Mouse (Mus musculus): ENCODE measurements around the gene Thada. TPM values are rescaled to one million over a fixed set of nuclear protein-coding genes. Genes with fewer than 3 reads are reported as not detected.
"Not testable (repeated sequence)": the region's sequence is repeated elsewhere in the genome, so short reads cannot be mapped to it uniquely, and the experiment has no call there.

Gene Thada
- polyA plus RNA-seq, 1 experiment from 2014 or later: 9.2 TPM

DNA sequence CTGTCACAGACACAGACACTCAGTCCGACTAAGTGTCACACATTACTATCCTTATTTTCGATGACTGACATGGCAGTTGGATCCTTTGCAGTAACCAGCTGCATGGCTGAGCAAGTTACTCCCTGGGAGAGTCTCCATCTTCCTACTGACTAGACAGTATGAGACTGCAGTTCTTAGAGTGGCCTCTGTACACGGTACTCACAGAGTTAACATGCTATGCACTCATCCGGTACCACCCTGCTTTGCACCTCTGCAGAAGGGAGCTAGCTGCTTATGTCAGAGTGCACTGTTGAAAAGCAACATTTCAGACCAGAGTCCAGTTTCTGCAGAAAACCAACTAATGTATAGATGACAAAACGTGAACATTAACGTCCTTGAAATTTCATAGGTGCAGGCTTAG lies 222.2 kb downstream of the Thada start:
- 81% methylated on average over 6 of the region's 6 CpGs for WGBS
- no peak for DNase-seq (ENCODE audit: low spot score)
- H3K4me3 ChIP-seq: no peak overlapping the region
- no peaks in the 10 kb centered on the region for H3K4me1 ChIP-seq
- 0 out of 2 replicates have a peak, but pooled peaks cover 10% of the 10 kb centered on the region for H3K36me3 ChIP-seq
- no peak overlapping the region for H3K27ac ChIP-seq
- no peaks in the 10 kb centered on the region for H3K9me3 ChIP-seq
- no peaks in the 10 kb centered on the region for H3K27me3 ChIP-seq (ENCODE audit: insufficient read depth, poor library complexity, severe bottlenecking)

DNA sequence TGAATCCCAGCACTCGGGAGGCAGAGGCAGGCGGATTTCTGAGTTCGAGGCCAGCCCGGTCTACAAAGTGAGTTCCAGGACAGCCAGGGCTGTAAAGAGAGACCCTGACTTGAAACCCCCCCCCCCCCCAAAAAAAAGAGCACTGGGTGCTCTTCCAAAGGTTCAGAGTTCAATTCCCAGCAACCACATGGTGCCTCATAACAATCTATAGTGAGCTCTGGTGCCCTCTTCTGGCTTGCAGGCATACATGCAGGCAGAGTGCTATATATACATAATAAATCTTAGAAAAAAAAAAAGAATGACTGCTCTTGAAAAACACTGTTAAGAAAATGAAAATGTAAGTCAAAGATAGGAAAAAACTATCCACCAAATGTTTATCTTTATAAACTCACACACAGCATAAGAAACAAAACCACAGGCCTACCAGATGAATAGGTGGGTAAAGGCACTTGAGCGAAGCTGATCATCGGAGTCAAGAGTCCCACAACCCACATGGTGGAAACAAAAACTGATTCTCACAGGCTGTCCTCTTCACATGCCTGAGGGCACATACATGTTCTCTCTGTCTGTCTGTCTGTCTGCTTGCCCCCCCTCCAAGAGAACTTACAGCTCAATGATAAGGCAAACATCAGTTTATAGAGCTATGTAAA lies 224.6 kb downstream of the Thada start:
- no peak overlapping the region for H3K4me3 ChIP-seq
- H3K4me1 ChIP-seq: peaks cover 10% of the 10 kb centered on the region
- H3K27me3 ChIP-seq (ENCODE audit: insufficient read depth, poor library complexity, severe bottlenecking): no peaks in the 10 kb centered on the region
- H3K9me3 ChIP-seq: no peaks in the 10 kb centered on the region
- WGBS: 95% methylated on average over 6 of the region's 6 CpGs
- peaks cover 7% of the 10 kb centered on the region; the same call in 1 of the 2 replicates for H3K36me3 ChIP-seq
- no peak overlapping the region for H3K27ac ChIP-seq
- no peak for DNase-seq (ENCODE audit: low spot score)

DNA sequence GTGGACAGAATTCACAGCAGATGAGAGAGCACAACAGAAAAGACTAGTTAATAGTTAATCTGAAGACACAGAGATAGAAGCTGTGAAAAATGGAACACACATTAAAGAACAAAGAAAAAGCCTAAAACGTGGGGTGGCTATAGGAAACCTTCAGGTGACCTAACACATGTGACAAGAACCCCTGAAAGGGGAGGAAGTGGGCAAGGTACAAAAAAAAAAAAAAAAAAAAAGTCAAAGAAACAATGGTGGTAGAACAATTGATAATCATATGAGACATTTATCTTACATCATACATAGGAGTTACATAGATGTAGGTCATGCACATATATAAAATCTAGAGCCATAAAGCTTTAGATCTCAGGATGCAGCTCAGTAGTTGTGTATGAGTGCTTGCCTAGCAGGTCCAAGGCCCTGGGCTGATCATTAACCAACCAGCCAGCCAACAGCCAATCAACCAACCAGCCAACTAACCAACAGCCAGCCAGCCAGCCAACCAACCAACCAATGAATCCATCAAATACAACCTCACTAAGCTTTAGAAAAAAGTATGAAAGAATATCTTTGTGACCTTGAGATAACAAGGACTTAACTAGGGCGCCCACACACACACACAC lies 226.2 kb downstream of the Thada start:
- no peak for DNase-seq (ENCODE audit: low spot score)
- H3K4me1 ChIP-seq: peaks cover 19% of the 10 kb centered on the region
- H3K9me3 ChIP-seq: no peaks in the 10 kb centered on the region
- WGBS: 80% methylated on average over 2 of the region's 2 CpGs
- peaks cover 3% of the 10 kb centered on the region; the same call in 1 of the 2 replicates for H3K36me3 ChIP-seq
- H3K27me3 ChIP-seq (ENCODE audit: insufficient read depth, poor library complexity, severe bottlenecking): no peaks in the 10 kb centered on the region
- H3K4me3 ChIP-seq: no peak overlapping the region
- H3K27ac ChIP-seq: no peak overlapping the region

DNA sequence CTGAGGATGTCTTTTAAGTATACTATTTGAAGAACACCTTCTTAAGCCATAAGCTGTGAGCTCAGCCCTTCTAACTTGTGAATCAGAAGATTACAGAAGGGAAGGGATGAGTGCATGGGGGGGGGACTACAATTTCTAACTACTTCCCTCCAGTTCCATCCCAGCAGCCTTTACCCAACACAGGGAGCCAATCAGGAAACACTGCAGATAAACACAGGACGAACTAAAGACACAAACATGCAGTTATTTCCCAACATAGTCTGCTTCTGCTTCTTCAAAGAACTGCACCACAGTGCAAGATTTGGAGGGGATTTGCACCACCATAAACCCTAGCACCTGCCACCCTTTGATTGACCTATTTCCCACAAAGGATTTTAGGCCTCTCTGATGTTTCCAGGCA lies 227.8 kb downstream of the Thada start:
- no peak overlapping the region for H3K4me3 ChIP-seq
- H3K9me3 ChIP-seq: no peaks in the 10 kb centered on the region
- peaks cover 22% of the 10 kb centered on the region for H3K4me1 ChIP-seq
- no peaks in the 10 kb centered on the region for H3K27me3 ChIP-seq (ENCODE audit: insufficient read depth, poor library complexity, severe bottlenecking)
- no peak for DNase-seq (ENCODE audit: low spot score)
- peaks cover 3% of the 10 kb centered on the region; the same call in 1 of the 2 replicates for H3K36me3 ChIP-seq
- no peak overlapping the region for H3K27ac ChIP-seq
- WGBS: 81% methylated on average over 1 of the region's 1 CpGs

DNA sequence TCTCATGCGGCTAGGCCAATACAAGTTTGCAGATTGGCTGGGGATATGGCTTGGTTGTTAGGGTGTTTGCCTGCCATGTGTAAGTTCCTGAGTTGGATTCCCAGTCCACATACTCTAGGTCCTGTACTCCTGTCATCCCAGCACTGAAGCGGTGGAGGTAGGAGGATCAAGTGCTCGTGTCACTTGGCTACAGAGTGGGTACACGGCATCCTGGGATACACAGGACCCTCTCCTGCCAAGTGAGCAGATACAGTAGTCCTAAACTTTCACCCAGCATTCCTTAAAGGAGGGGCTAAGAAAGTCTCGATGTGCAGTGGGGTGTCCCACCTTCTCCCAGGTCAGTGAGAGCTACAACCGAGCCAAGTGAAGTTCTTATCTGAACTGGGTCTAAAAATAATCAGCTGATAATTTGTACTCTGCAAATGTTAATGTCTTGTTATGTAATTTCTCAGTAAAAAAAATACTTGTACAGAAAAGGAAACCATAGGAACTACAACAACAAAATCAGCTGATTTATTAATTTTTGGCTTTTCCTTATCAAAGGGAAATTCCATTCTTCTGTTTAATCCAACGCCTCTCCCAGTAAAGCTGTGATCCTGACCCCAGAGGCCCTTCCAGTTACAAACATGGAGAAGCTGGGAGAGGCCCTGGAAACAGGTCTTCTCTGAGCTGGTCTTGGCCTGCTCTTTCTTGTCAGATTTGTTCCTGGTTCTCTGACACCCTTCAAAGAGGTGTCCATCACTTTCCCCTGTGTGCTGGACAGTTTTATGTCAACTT lies 229.0 kb downstream of the Thada start:
- H3K27ac ChIP-seq: no peak overlapping the region
- H3K27me3 ChIP-seq (ENCODE audit: insufficient read depth, poor library complexity, severe bottlenecking): no peaks in the 10 kb centered on the region
- H3K4me1 ChIP-seq: peaks cover 22% of the 10 kb centered on the region
- H3K4me3 ChIP-seq: no peak overlapping the region
- DNase-seq (ENCODE audit: low spot score): no peak
- 57% methylated on average over 7 of the region's 7 CpGs for WGBS
- H3K36me3 ChIP-seq: peaks cover 3% of the 10 kb centered on the region; the same call in 1 of the 2 replicates
- H3K9me3 ChIP-seq: no peaks in the 10 kb centered on the region

DNA sequence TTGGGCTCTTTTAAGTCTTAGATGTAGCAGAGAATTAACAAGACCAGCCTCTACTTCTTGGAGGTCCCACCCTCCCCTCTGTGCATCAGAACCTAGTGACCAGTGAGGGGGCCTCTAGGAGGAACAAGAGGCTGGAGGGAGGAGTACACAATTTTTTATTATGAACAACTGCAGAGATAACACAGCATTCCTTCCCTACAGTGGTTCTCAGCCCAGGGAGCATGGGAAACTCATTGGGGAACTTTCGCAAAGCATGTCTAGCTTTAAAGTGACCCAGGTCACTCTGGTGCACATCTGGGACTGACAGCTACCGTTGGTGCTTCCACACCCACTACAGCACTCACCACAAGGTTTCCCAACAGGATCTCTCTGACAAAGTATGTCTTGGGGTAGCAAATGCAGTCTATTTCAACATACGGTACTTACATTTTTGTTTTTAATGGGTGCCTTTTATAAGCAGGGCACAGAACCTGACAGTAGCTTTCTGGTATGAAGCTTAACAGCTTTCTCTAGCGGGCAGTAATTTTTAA lies 230.5 kb downstream of the Thada start:
- Histone ChIP-seq H3K27me3 (ENCODE audit: insufficient read depth, poor library complexity, severe bottlenecking) (no peaks in the 10 kb centered on the region), H3K9me3 (no peaks in the 10 kb centered on the region), H3K4me1 (peaks cover 22% of the 10 kb centered on the region), H3K36me3 (peaks cover 8% of the 10 kb centered on the region; the same call in 1 of the 2 replicates), H3K4me3 (no peak overlapping the region), H3K27ac (no peak overlapping the region)
- 87% methylated on average over 4 of the region's 4 CpGs for WGBS
- DNase-seq (ENCODE audit: low spot score): no peak

DNA sequence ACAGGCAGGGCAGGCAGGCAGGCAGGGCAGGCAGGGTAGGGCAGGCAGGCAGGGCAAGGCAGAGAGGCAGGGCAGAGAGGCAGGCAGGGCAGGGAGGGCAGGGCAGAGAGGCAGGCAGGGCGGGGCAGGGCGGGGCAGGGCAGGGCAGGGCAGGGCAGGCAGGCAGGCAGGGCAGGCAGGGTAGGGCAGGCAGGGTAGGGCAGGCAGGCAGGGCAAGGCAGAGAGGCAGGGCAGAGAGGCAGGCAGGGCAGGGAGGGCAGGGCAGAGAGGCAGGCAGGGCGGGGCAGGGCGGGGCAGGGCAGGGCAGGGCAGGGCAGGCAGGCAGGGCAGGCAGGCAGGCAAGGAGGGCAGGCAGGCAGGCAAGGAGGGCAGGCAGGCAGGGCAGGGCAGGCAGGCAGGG lies 231.2 kb downstream of the Thada start:
- Histone ChIP-seq H3K36me3 (peaks cover 13% of the 10 kb centered on the region; the same call in 1 of the 2 replicates), H3K4me1 (peaks cover 22% of the 10 kb centered on the region)
- 87% methylated on average over 3 of the region's 4 CpGs for WGBS
- H3K27ac ChIP-seq; H3K4me3 ChIP-seq; H3K9me3 ChIP-seq; DNase-seq (ENCODE audit: low spot score); H3K27me3 ChIP-seq (ENCODE audit: insufficient read depth, poor library complexity, severe bottlenecking): not testable (repeated sequence)

DNA sequence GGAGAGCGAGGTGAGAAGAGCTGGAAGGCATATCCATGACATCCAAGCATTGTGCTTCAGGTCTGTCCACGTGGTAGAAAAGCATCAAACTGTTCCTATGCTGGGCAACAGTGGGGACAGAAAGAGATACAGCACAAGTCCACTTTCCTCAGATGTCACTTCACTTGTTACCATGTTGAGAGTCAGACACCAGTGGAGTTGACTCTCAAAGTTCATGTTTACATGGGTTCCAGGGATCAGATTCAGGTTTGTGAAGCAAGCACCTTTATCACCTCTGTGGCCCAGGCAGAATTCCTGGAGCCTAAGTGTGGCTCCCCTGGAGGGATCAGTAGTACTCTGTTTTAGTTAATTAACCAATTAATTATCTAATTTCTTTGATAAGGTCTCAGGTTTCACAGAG lies 232.2 kb downstream of the Thada start:
- no peaks in the 10 kb centered on the region for H3K27me3 ChIP-seq (ENCODE audit: insufficient read depth, poor library complexity, severe bottlenecking)

DNA sequence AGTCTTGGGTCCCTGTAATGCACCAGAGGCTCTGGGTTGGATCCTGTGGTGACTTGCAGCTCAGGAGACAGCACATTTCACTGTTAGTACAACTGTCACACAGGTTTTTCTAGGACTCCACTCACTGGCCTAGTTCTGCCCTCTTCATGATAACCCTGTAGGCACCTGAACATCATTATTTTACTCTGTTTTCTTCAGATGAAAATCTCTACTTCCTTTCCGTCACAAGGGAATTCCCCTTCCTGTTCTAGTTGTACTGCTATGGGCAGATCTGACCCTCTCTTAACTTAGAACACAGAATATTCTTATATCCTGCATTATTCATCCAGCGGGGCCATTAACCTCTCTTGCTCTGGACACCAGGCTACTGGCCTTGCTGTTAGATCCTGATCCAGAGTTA lies 234.6 kb downstream of the Thada start:
- WGBS: 83% methylated on average over 2 of the region's 2 CpGs
- Histone ChIP-seq H3K36me3 (peaks cover 20% of the 10 kb centered on the region; the same call in 1 of the 2 replicates), H3K4me3 (no peak overlapping the region), H3K27ac (no peak overlapping the region), H3K9me3 (no peaks in the 10 kb centered on the region), H3K27me3 (ENCODE audit: insufficient read depth, poor library complexity, severe bottlenecking) (no peaks in the 10 kb centered on the region), H3K4me1 (peaks cover 16% of the 10 kb centered on the region; the same call in 1 of the 2 replicates)
- no peak for DNase-seq (ENCODE audit: low spot score)

More for the DNA sequence above, 232.2 kb downstream of the Thada start:
- 91% methylated on average over 2 of the region's 2 CpGs for WGBS
- DNase-seq (ENCODE audit: low spot score): no peak
- no peak overlapping the region for H3K4me3 ChIP-seq
- H3K27ac ChIP-seq: no peak overlapping the region
- H3K9me3 ChIP-seq: no peaks in the 10 kb centered on the region
- peaks cover 22% of the 10 kb centered on the region for H3K4me1 ChIP-seq
- H3K36me3 ChIP-seq: peaks cover 21% of the 10 kb centered on the region; the same call in 1 of the 2 replicates

DNA sequence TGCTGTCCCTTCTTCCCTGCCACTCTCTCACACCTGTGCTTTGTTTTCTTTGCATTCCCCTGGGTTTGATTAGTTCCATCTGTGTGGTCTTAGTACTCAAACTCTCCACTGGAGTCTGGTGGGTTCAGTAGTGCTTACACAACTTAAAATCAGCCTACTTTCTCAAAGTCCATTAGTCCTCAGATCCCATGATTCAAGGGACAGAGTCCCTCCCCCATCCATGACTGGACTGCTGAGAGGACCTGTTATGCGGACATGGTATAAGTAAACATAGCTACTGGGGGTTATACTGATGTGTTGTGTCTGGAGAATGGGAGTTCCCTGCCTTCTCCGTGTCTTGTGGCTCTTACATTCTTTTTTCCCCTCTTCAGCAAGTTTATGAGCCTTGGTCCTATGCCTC lies 237.8 kb downstream of the Thada start:
- H3K4me1 ChIP-seq: peaks cover 4% of the 10 kb centered on the region; the same call in 1 of the 2 replicates
- H3K4me3 ChIP-seq: no peak overlapping the region
- H3K9me3 ChIP-seq: no peaks in the 10 kb centered on the region
- H3K27me3 ChIP-seq (ENCODE audit: insufficient read depth, poor library complexity, severe bottlenecking): no peaks in the 10 kb centered on the region
- no peak overlapping the region for H3K27ac ChIP-seq
- 91% methylated on average over 2 of the region's 2 CpGs for WGBS
- DNase-seq (ENCODE audit: low spot score): no peak
- H3K36me3 ChIP-seq: peaks cover 31% of the 10 kb centered on the region

DNA sequence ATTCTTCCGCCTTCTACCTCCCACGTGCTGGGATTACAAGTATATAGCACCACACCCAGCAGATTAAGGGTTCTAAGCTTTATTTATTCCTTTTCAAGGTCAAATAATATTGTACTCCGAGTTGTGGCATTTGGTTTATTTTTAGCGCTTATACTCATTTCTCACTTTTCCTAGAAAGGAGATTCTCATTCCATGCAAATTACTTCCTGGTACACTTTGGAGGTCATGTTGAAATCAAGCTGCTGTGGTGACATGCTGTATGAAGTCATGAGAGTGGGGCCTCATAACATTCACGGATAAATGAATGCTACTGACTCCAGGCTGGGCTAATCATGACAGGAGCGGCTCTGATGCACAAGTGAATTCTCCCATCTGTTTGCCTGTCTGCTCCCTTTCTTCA lies 239.3 kb downstream of the Thada start:
- Histone ChIP-seq H3K27ac (no peak overlapping the region), H3K9me3 (no peaks in the 10 kb centered on the region), H3K4me1 (peaks cover 4% of the 10 kb centered on the region; the same call in 1 of the 2 replicates), H3K27me3 (ENCODE audit: insufficient read depth, poor library complexity, severe bottlenecking) (no peaks in the 10 kb centered on the region), H3K36me3 (peaks cover 42% of the 10 kb centered on the region), H3K4me3 (no peak overlapping the region)
- DNase-seq (ENCODE audit: low spot score): no peak
- 76% methylated on average over 6 of the region's 6 CpGs for WGBS

DNA sequence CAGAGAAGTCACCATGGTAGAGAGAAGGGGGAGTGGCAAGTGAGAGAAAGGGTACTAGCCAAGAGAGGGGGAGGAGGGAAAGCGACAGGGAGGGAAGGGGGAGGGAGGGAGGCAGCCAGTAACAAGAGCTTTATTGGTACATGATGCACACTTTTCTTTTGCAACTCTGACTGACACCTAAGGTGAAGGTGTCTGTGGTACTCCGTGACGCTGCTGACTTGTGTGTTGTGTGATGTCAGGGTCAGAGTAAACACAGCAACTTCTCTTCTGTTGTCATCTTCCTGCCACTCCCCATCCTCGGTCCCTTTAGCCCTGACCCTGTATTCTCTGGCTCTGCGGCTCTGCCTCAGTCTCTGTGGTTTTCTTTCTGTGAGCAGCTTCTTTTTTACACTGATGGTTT lies 239.8 kb downstream of the Thada start:
- H3K4me1 ChIP-seq: peaks cover 4% of the 10 kb centered on the region; the same call in 1 of the 2 replicates

More for the DNA sequence above, 239.8 kb downstream of the Thada start:
- no peaks in the 10 kb centered on the region for H3K27me3 ChIP-seq (ENCODE audit: insufficient read depth, poor library complexity, severe bottlenecking)
- H3K9me3 ChIP-seq: no peaks in the 10 kb centered on the region
- WGBS: 85% methylated on average over 5 of the region's 5 CpGs
- H3K27ac ChIP-seq: peak overlapping the region; percentile 29; the same call in 1 of the 2 replicates
- no peak for DNase-seq (ENCODE audit: low spot score)
- no peak overlapping the region for H3K4me3 ChIP-seq
- peaks cover 47% of the 10 kb centered on the region for H3K36me3 ChIP-seq
